Mouse (Mus musculus): ENCODE measurements around the gene Abcd2.
A peak's percentile ranks its signal among the peaks of the same experiment; 100 is the strongest.

Abcd2 gene

GRCm38 (mm10) chr15:91191412-91192222, at the start of gene Abcd2:
Gene Abcd2, minus strand, starts transcription at chr15:91191799.
- DNase-seq (ENCODE audit: low read depth, low spot score), result peak; percentile 76

GRCm38 (mm10) chr15:91240683-91241335, 49.2 kb upstream of the Abcd2 start:
- no peak for DNase-seq (ENCODE audit: low read depth, low spot score)

GRCm38 (mm10) chr15:91237294-91237693, 45.7 kb upstream of the Abcd2 start:
- no peak for DNase-seq (ENCODE audit: low read depth, low spot score)

DNA sequence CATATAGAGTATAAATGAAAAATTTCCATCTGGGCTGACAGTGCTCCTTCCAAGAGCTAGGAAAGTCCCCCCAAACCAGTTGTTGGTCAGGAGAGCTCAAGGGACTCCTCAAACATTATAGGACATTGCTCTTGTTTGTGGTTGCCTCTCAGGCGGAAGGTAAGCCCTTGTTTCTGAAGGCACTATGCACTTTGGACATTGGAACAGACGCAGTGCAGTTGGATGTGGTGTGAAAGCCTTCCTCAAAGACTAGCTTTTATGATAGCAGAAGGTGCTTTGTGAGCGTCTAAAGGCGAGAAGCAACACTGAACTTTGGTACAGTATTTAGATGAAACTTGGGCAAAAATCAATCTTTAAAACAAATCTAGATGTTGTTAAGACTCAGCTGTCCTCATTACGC, 14.9 kb upstream of the Abcd2 start:
- DNase-seq (ENCODE audit: low read depth, low spot score), result no peak

GRCm38 (mm10) chr15:91203521-91203920, 11.9 kb upstream of the Abcd2 start:
- no peak for DNase-seq (ENCODE audit: low read depth, low spot score)

- DNase-seq (ENCODE audit: low read depth, low spot score), result no peak
These were observed 10.9 kb upstream of the Abcd2 start for GRCm38 (mm10) chr15:91202486-91202885.

DNA sequence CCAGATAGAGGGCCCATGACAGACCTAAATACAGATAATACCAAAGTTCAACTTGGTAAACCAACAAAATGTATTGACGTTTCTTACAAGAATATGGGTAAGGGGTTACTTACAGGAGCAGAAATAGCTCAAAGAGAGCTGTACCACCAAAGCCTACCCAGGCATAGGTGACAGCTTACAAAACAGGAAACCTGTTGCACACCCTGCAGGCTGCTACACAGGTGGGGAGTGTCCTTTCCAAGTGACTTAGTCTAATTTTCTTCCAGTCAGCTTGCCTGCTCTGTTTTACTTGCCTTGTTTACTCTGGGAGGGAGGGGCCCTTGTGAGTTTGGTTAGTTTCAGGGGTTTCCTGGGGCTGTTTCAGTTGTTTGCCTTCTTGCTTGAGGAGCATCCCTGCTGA, 9.2 kb upstream of the Abcd2 start:
- no peak for DNase-seq (ENCODE audit: low read depth, low spot score)

DNA sequence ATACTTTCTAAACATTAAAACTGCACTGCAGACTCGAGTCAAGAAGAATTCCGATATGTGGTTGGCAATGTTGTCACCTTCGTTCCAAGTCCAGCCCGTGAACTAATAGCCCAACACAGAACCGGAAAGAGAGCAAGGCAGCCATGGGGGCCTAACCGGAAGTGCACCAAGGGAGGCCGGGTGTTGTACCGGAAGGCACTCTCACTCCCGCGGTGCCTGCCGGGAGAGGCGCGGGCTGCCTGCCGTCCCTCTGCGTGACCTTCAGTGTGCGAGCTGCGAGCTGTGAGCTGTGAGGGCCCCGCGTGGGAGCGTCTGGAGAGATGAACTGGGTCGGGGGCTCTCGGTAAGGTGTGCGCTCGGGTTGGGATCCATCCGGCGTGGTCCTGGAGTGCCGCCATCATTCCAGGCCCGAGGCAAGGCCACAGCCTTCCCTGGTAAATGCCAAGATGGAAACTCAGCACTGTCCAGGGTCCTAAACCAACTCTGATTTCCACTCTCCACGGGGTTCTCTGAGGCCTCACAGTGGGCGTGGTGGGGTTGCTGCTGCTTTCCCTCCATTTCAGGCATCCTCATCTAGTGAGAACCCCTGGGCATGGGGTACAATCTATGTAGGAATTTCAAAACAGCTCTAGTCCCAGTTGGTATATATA, 7.8 kb upstream of the Abcd2 start, which contains the start of gene CN725425:
CN725425 (plus strand) TSS at position 239 of the 650 bp plus-strand sequence.
- no peak for DNase-seq (ENCODE audit: low read depth, low spot score)

DNA sequence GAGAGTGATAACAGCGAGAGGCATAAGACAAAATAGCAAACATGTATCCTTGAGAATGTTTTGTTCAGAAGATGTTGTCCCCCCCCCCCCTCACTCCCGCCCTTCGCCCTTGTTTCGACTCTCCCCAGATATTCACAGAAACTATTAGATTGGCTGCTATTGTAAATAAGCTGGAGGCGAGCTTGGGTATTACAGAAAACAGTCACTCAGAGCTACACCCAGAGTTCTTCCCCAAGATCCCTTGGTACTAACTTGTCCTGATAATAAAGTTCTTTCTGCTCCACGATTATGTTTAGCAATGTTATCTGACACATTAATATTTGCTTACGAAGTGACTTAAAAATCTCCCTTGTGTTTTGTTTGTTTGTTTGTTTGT, 612 bp upstream of the Abcd2 start:
- DNase-seq (ENCODE audit: low read depth, low spot score), result no peak

DNA sequence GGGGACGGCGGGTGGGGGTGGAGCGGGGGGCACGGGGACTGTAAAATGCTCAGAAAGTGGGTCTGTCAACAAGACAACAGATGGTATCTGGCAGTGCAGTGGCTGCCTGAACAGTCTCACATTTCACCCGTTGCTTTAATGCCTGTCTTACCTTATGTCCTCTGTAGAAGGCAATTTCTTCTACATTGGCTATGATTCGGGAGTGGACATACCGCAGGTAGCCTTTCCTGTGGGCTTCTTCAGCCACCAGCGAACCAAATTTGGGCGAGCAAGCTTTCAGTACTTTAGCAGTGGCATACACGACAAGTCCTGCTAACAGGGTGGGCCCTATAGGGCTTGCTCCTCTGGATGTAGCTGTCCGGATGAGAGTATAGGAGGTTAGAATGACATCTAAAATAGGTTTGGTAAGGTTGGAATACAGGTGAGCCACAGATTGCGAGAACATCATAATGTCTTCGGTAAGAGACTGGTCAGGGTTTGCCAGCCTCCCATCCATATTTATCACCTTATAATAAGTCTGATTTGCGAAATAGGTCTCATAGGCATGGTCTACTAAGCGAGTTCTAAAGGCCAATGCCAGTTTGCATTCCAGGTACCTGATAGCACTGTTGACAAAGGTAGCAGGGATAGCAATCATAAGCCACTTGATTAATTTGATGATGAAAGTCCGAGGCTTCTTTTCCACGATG, 936 bp downstream of the Abcd2 start:
- DNase-seq (ENCODE audit: low read depth, low spot score), result no peak

DNA sequence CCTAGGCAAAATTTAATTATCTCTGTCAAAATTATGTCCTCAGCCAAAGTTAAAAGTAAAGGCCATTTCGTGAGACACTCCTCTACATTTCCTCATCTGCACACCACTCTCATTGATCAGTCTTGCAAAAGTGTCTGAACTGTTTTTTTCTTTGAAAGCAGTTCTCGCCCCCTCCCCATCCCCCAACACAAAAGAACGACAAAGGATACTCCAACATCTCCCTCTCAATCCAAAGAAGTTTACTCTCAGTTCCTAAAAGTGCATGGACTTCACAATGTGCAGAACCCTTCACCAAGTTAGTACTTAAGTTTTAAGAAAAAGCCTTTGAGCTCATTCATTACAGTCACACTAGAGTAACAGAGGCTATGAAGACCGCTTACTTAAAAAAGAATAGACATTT, 1.6 kb downstream of the Abcd2 start:
- no peak for DNase-seq (ENCODE audit: low read depth, low spot score)

GRCm38 (mm10) chr15:91186358-91186757, 5.2 kb downstream of the Abcd2 start:
- DNase-seq (ENCODE audit: low read depth, low spot score), result no peak

- no peak for DNase-seq (ENCODE audit: low read depth, low spot score)
These were observed 11.5 kb downstream of the Abcd2 start for GRCm38 (mm10) chr15:91179911-91180622.

- DNase-seq (ENCODE audit: low read depth, low spot score), result no peak
These were observed 12.8 kb downstream of the Abcd2 start for GRCm38 (mm10) chr15:91178656-91179314.

- DNase-seq (ENCODE audit: low read depth, low spot score), result peak; percentile 69
These were observed 19.4 kb downstream of the Abcd2 start for GRCm38 (mm10) chr15:91172193-91172592.

- DNase-seq (ENCODE audit: low read depth, low spot score), result no peak
These were observed 20.3 kb downstream of the Abcd2 start for GRCm38 (mm10) chr15:91171332-91171731.

- no peak for DNase-seq (ENCODE audit: low read depth, low spot score)
These were observed 20.8 kb downstream of the Abcd2 start for GRCm38 (mm10) chr15:91170602-91171328.

- DNase-seq (ENCODE audit: low read depth, low spot score), result no peak
These were observed 23.6 kb downstream of the Abcd2 start for GRCm38 (mm10) chr15:91167850-91168562.

GRCm38 (mm10) chr15:91165021-91165420, 26.6 kb downstream of the Abcd2 start:
- no peak for DNase-seq (ENCODE audit: low read depth, low spot score)
